Mouse (Mus musculus) lung, embryonic 14.5 days (tissue): ENCODE measurements at regions not wholly inside any gene's neighbourhood (a gene's known extent, or its start where the extent isn't known, plus 50 kb on each side); places are given as distances from the start of the nearest gene placed in this dataset.

Experiments used
- ATAC-seq: fragments of 200-750 bp; cut with Nextera tagmentation; 2 replicates; pipeline ENCODE4 v1.8.0; 2017; ENCODE audit warnings: mild to moderate bottlenecking, moderate TSS enrichment, moderate library complexity; ENCODE audit not compliant: insufficient read depth
- DNase-seq: peaks from one replicate; pipeline ENCODE4 v3.0.0-alpha.2; 2015
- H3K27ac ChIP-seq: fragments of 300-500 bp; sonication (generic); 2 replicates; pipeline ENCODE4 v1.5.1; 2014; ENCODE audit warnings: low read depth, mild to moderate bottlenecking, moderate library complexity
- H3K27me3 ChIP-seq: fragments of 300-500 bp; sonication (generic); 2 replicates; pipeline ENCODE4 v1.6.1; 2014; ENCODE audit warnings: low read length, control low read depth; ENCODE audit not compliant: insufficient read depth
- H3K36me3 ChIP-seq: fragments of 300-500 bp; sonication (generic); 2 replicates; pipeline ENCODE4 v1.6.1; 2014; ENCODE audit warnings: control low read depth; ENCODE audit not compliant: insufficient read depth
- H3K4me1 ChIP-seq: fragments of 300-500 bp; sonication (generic); 2 replicates; pipeline ENCODE4 v1.6.1; 2014; ENCODE audit warnings: antibody characterized with exemption, control low read depth; ENCODE audit not compliant: insufficient read depth
- H3K4me2 ChIP-seq: fragments of 300-500 bp; sonication (generic); 2 replicates; pipeline ENCODE4 v1.6.1; 2014; ENCODE audit warnings: mild to moderate bottlenecking
- H3K4me3 ChIP-seq: fragments of 300-500 bp; sonication (generic); 2 replicates; pipeline ENCODE4 v1.5.1; 2014; ENCODE audit warnings: low read depth, low read length
- H3K9ac ChIP-seq: fragments of 300-500 bp; sonication (generic); 2 replicates; pipeline ENCODE4 v1.6.1; 2014
- H3K9me3 ChIP-seq: fragments of 300-500 bp; sonication (generic); 2 replicates; pipeline ENCODE4 v1.6.1; 2016; ENCODE audit warnings: low read depth, low read length, control low read depth
- CTCF ChIP-seq: IDR thresholded peaks from 2 replicates; pipeline ENCODE4 v1.5.1; 2016; ENCODE audit warnings: antibody characterized with exemption, low read depth
- WGBS: fragments of 180-500 bp; shearing (Covaris S2); extraction: QIAGEN DNeasy Blood & Tissue Kit; methylation state at CpG from one replicate; pipeline ENCODE4 v1.1.7; 2014; 5-methylcytosine and 5-hydroxymethylcytosine counted together

GRCm38 (mm10) chr4:81898661-81899060 is 456.0 kb upstream of the Mpdz start:
- Histone ChIP-seq H3K4me2 (no peak overlapping the region), H3K9ac (no peak overlapping the region), H3K27me3 (no peaks in the 10 kb centered on the region), H3K27ac (no peak overlapping the region; the same call in 1 of the 2 replicates), H3K4me3 (no peak overlapping the region), H3K9me3 (no peaks in the 10 kb centered on the region), H3K36me3 (no peaks in the 10 kb centered on the region), H3K4me1 (no peaks in the 10 kb centered on the region; the same call in 1 of the 2 replicates)
- ATAC-seq: no peak
- DNase-seq: no peak
- TF ChIP-seq CTCF: no peak
- 73% methylated on average over 2 of the region's 2 CpGs for WGBS

GRCm38 (mm10) chr4:81897451-81897850 is 454.8 kb upstream of the Mpdz start:
- 54% methylated on average over 5 of the region's 5 CpGs for WGBS
- DNase-seq: peak; percentile 14

GRCm38 (mm10) chr4:81868941-81869340 is 426.3 kb upstream of the Mpdz start:
- Histone ChIP-seq H3K27me3 (no peaks in the 10 kb centered on the region), H3K27ac (no peak overlapping the region)
- WGBS: 89% methylated on average over 2 of the region's 2 CpGs

More at GRCm38 (mm10) chr4:81897451-81897850, 454.8 kb upstream of the Mpdz start:
- no peak overlapping the region for H3K4me3 ChIP-seq
- H3K27me3 ChIP-seq: no peaks in the 10 kb centered on the region
- H3K36me3 ChIP-seq: no peaks in the 10 kb centered on the region
- no peak for TF ChIP-seq CTCF
- H3K4me1 ChIP-seq: no peaks in the 10 kb centered on the region; the same call in 1 of the 2 replicates
- no peak overlapping the region for H3K27ac ChIP-seq
- H3K9ac ChIP-seq: no peak overlapping the region
- no peaks in the 10 kb centered on the region for H3K9me3 ChIP-seq
- H3K4me2 ChIP-seq: no peak overlapping the region
- ATAC-seq: no peak

DNA sequence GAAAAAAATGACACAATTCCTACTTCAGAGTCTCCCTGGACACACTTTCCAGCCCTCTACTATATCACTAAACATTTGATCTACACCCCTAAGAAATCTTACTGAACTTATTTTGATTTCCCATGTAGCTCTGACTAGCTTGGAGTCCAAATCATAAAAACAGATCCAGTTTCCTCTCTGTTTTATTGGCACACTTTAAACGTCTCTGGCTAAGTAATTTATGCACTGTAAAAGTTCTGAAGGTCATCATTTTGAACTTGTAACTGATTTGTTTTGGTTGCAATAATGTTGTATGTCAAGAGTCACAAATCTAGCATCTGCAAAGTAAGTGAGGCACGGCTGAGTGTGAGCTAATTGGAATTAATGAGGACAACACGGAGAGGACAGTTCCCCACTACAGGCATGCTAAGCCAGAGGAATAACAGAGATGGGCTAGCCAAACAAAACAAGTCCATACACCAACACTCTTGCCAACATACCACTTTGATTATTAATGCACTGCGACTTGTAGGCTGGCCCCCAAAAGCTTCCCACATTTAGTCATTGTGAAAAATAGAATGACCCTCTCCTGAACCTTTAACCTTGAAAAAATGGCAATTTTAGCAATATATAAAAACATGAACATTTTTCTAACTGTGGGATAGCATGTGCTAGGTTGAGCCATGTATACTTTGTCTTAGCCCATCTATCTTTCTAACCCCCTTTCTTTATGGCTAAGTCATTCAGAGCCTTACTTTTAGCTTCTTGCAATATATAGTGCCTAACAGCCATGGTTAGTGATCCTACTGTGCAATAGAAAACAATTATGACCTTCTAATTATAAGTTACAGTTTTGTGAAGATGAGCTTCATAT is 399.3 kb upstream of the Mpdz start:
- no peak overlapping the region for H3K4me3 ChIP-seq
- ATAC-seq (peak; percentile 95), DNase-seq (peak; percentile 83)
- 35% methylated on average over 4 of the region's 4 CpGs for WGBS
- no peaks in the 10 kb centered on the region for H3K36me3 ChIP-seq
- H3K27ac ChIP-seq: no peak overlapping the region
- no peaks in the 10 kb centered on the region for H3K9me3 ChIP-seq
- TF ChIP-seq CTCF: no peak
- no peak overlapping the region for H3K9ac ChIP-seq
- H3K4me1 ChIP-seq: 0 out of 2 replicates have a peak, but pooled peaks cover 4% of the 10 kb centered on the region
- no peaks in the 10 kb centered on the region for H3K27me3 ChIP-seq
- H3K4me2 ChIP-seq: no peak overlapping the region

More at GRCm38 (mm10) chr4:81868941-81869340, 426.3 kb upstream of the Mpdz start:
- DNase-seq (no peak), ATAC-seq (no peak)
- no peak overlapping the region for H3K9ac ChIP-seq
- no peak overlapping the region for H3K4me2 ChIP-seq
- H3K4me1 ChIP-seq: no peaks in the 10 kb centered on the region
- no peak overlapping the region for H3K4me3 ChIP-seq
- TF ChIP-seq CTCF: no peak
- no peaks in the 10 kb centered on the region for H3K9me3 ChIP-seq
- H3K36me3 ChIP-seq: no peaks in the 10 kb centered on the region

GRCm38 (mm10) chr4:81829972-81830371 is 387.4 kb upstream of the Mpdz start:
- Histone ChIP-seq H3K4me3 (no peak overlapping the region), H3K4me2 (no peak overlapping the region), H3K36me3 (no peaks in the 10 kb centered on the region), H3K9me3 (no peaks in the 10 kb centered on the region), H3K9ac (no peak overlapping the region), H3K27ac (peak overlapping the region; percentile 50; the same call in 1 of the 2 replicates), H3K27me3 (no peaks in the 10 kb centered on the region), H3K4me1 (no peaks in the 10 kb centered on the region)
- 25% methylated on average over 3 of the region's 3 CpGs for WGBS
- no peak for TF ChIP-seq CTCF
- peak; percentile 63; the same call in 1 of the 2 replicates for ATAC-seq
- peak; percentile 52 for DNase-seq

DNA sequence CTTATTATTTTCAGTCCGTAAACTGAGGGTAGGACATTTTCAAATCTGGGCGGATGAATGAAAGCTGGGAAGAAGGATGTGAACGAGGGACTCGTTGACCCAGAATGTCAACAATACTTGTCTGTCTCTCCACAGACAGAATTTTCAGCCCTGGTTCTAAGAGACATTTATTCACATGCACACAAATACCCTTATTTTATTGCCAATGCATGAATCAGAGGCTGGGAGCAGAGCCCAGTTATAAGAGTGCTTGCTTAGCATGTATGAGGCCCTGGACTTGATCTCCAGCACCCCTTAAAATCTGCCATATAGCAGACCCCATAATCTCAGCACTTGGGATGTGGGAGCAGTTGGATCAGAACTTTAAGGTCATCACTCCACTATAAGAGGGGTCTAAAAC is 384.8 kb upstream of the Mpdz start:
- DNase-seq (no peak), ATAC-seq (no peak)
- H3K27ac ChIP-seq: no peak overlapping the region
- no peaks in the 10 kb centered on the region for H3K36me3 ChIP-seq
- H3K4me1 ChIP-seq: no peaks in the 10 kb centered on the region
- no peaks in the 10 kb centered on the region for H3K27me3 ChIP-seq
- no peak for TF ChIP-seq CTCF
- H3K9ac ChIP-seq: no peak overlapping the region
- H3K9me3 ChIP-seq: no peaks in the 10 kb centered on the region
- no peak overlapping the region for H3K4me2 ChIP-seq
- no peak overlapping the region for H3K4me3 ChIP-seq
- 79% methylated on average over 4 of the region's 4 CpGs for WGBS

- H3K4me1 ChIP-seq: no peaks in the 10 kb centered on the region
- H3K36me3 ChIP-seq: no peaks in the 10 kb centered on the region
- H3K27me3 ChIP-seq: no peaks in the 10 kb centered on the region
- ATAC-seq (0 out of 2 replicates have a peak, but pooled peaks have one; percentile 17), DNase-seq (peak; percentile 72)
- no peak overlapping the region for H3K4me2 ChIP-seq
- no peak for TF ChIP-seq CTCF
- 0 out of 2 replicates have a peak overlapping the region, but pooled peaks have one; percentile 50 for H3K27ac ChIP-seq
- no peak overlapping the region for H3K9ac ChIP-seq
- H3K9me3 ChIP-seq: no peaks in the 10 kb centered on the region
- no peak overlapping the region for H3K4me3 ChIP-seq
These were observed 383.4 kb upstream of the Mpdz start for GRCm38 (mm10) chr4:81825966-81826365.
